Mouse (Mus musculus) myocyte (in vitro differentiated cells): ENCODE measurements around the gene Fcor.

Experiments used
- POLR2A ChIP-seq: IDR thresholded peaks from one replicate; pipeline ENCODE4 v1.6.1; 2011; ENCODE audit warnings: low read depth, mild to moderate bottlenecking, control low read depth, moderate library complexity; ENCODE audit not compliant: insufficient read length
- POLR2AphosphoS2 ChIP-seq: IDR thresholded peaks from one replicate; pipeline ENCODE4 v1.6.1; 2011; ENCODE audit warnings: low read depth, control low read depth; ENCODE audit not compliant: insufficient read length

GRCm38 (mm10) chr8:3690774-3691173, 18.6 kb upstream of the Fcor start:
- TF ChIP-seq POLR2A (no peak), POLR2AphosphoS2 (no peak)
